Mouse (Mus musculus): ENCODE measurements around the gene Fry.

The Fry gene

GRCm38 (mm10) chr5:150275314-150275713, 156.9 kb downstream of the Fry start:
- DNase-seq, result no peak

- no peak for DNase-seq
Observed at GRCm38 (mm10) chr5:150276611-150277010, 158.2 kb downstream of the Fry start.

- peak in 1 of 2 experiments; percentile 56 for DNase-seq
Observed at GRCm38 (mm10) chr5:150279387-150279786, 160.9 kb downstream of the Fry start.

DNA sequence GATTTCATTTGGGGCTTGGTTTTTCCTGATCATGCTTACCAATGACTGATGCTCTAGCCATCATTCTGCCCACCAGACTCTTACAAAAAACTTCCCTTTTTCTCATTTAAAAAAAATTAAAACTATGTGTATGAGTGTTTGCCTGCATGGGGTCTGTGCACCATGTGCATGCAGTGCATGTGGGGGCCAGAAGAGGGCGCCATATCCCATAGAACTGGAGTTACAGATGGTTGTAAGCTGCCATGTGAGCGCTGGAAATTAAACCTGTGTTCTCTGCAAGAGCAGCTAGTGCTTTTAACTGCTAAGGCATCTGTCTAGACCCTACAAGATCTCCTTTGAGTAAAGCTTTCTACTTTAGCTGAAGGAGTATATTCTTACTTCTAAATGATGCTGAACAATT, 162.6 kb downstream of the Fry start:
- DNase-seq, result no peak

DNA sequence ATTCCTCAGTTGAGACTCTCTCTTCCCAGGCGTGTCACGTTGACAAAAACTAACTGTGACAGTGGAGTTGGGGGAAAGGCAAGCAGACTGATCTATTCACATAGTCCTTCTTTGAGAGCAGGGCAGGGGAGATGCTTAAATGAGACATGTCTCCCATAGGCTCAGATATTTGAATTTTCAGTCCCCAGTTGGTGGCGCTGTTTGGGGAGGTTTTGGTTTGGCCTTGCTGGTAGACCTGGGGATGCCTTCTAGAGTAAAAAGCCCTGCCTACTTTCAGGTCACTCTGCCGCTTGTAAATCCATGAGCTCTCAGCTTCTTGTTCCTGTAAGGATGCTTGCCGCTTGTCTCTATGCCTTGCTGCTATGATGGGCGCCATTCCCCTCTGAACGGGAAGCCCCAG, 163.6 kb downstream of the Fry start:
- DNase-seq, result no peak

DNA sequence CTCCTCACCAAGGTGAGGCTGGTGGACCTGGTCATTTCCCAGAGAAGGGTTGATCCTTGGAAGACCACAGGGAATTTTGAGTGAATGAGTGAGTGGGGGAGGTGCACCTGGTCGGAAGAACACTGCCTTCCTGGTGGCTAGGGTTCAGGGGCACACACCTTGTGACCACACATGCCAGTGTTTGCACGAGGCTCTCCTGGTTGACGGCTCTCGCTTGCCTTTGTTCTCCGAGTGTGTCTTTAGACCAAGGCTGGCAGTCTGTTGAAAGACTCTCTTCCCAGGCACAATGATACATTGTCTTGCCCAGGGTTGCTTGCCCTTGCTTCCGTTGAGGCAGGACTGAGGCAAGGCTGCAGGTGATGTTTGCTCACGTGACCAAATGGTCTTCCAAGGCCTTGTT, 169.5 kb downstream of the Fry start:
- no peak for DNase-seq

- peak in 1 of 2 experiments; percentile 62 for DNase-seq
Observed at GRCm38 (mm10) chr5:150289611-150290010, 171.2 kb downstream of the Fry start.

GRCm38 (mm10) chr5:150290494-150291199, 172.2 kb downstream of the Fry start:
- DNase-seq, result peak in 1 of 2 experiments; percentile 46

GRCm38 (mm10) chr5:150291216-150291615, 172.8 kb downstream of the Fry start:
- no peak for DNase-seq

- DNase-seq, result no peak
Observed at GRCm38 (mm10) chr5:150292186-150292585, 173.7 kb downstream of the Fry start.

GRCm38 (mm10) chr5:150294306-150294705, 175.9 kb downstream of the Fry start:
- no peak for DNase-seq

GRCm38 (mm10) chr5:150295096-150295495, 176.7 kb downstream of the Fry start:
- DNase-seq, result no peak

GRCm38 (mm10) chr5:150298969-150299368, 180.5 kb downstream of the Fry start:
- DNase-seq, result no peak

DNA sequence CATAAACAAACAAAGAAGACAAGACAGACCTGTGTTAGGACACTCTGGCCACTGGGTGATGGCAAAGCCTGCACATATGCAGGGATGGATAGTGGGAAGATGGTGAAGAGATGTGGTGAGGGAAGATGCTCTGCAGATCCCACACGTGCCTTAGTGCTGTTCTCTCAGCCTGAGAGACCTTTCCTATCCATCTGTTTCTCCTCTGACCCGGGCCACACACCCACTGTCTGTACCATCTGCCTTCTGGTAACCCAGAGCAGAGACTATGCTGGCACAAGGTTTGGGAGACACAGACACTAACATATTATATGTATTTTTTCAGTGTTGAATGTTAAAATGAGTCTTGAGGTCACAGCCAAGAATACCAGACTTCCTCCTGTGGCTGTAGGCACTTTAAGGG, 183.7 kb downstream of the Fry start:
- DNase-seq, result peak; percentile 53 to 68

DNA sequence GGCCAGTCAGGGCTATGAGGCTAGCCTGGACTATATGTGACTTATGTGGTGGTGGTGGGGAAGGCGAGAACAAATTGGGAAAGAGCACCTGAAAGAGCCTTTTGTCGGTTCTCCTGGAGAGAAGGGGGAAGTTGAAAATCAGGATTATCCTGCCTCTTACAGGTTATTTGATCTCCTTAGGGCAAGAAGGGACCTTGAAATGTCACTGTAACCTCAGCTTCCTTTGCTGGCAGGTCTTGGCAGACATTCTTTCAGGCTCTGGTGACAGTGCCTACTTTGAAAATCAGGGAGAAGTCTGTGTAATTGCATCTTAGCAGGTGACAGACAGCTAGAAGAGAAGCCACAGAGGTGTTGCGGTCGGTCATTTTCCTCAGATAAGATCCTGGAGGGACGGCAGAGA, 184.6 kb downstream of the Fry start:
- DNase-seq, result no peak

DNA sequence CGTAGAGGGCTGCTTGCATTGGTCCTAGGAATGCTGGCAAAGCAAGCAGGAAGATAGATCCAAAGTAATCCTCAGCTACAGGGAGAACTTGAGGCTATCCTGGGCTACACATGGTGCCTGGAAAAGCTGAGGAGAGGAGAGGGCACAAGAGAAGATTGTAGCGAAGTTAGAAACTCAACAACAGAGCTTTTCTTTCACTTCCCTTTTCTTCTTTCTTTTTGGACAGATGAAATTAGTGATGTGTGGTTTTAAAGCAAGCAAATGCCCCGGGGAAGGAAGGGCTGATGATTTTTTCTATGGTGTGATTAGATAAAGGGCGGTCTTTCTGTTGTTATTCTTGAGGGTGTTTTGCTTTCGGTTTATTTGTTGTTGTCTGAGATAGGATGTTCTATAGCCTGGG, 188.1 kb downstream of the Fry start:
- no peak for DNase-seq

GRCm38 (mm10) chr5:150313229-150313628, 194.8 kb downstream of the Fry start:
- DNase-seq, result no peak

GRCm38 (mm10) chr5:150314582-150314981, 196.1 kb downstream of the Fry start:
- DNase-seq, result no peak

- DNase-seq, result no peak
Observed at GRCm38 (mm10) chr5:150325411-150325810, 207.0 kb downstream of the Fry start.

- no peak for DNase-seq
Observed at GRCm38 (mm10) chr5:150328686-150329085, 210.2 kb downstream of the Fry start.

- peak; percentile 74 to 83 for DNase-seq
Observed at GRCm38 (mm10) chr5:150331821-150332220, 213.4 kb downstream of the Fry start.

DNA sequence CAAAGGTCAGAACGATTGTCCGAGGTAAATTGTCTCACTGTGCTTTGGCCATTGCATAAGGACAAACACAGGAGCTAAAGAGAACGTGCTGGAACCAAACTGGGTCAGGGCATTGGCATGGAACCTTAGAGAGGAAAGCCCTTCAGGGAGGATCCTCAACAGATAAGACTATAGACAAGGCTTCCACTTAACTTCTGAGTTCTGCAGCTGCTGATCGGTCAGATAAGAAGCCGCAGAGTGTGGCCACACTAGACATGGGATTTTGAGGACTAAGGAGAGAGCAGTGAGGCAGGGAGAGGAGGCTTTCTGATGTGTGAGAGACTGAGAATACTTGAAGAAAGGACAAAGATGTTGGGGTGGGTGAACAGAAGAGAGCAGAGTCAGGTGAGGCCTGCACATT, 214.4 kb downstream of the Fry start:
- DNase-seq, result no peak

DNA sequence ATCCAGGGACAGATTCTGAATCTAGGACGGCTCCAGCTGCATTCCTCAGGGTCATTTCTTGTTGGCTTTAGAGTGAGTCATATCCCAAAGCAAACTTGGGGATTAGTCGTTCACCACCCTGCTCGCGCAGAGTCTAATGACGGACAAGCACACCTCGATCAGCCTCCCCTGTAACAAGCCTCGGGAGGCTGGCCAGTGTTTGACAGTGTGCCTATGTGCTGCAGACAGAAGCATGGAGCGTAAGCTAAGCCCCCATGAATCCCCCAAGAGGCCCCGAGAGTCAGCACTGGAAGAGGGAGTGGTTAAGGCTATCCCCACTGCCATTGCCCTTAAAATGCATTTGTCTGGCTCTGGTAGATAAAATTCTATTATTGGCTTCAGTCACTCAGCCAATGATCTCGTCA, 214.9 kb downstream of the Fry start:
- no peak for DNase-seq

DNA sequence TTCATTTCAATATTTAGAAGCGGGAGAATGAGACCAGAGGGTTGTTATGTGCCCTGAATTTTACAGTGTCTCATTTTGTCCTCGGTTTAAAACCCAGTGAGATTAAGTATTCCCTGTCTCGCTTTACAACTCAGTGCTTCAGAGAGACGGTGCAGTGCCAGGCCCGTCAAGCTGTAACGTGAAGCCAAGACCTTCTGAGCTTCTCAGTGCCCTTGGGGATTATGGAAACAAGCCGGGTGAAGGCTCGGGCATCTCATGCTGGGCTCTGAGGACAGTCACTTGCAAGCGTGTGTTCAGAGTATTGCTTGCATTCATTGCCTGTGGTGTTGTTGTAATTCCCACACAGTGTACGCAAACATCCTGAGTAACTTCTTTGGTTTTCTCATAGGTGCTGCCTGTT, 218.0 kb downstream of the Fry start:
- no peak for DNase-seq

- DNase-seq, result no peak
Observed at GRCm38 (mm10) chr5:150337696-150338095, 219.3 kb downstream of the Fry start.
